Mouse (Mus musculus) myocyte (in vitro differentiated cells): ENCODE data around the gene Ankrd27.

Source experiments
- E2F4 ChIP-seq: IDR thresholded peaks from one replicate; pipeline ENCODE4 v1.6.1; 2011; ENCODE audit warnings: mild to moderate bottlenecking, control low read depth, moderate library complexity; ENCODE audit not compliant: insufficient read depth
- MAX ChIP-seq: IDR thresholded peaks from one replicate; pipeline ENCODE4 v1.6.1; 2011; ENCODE audit warnings: low read depth, mild to moderate bottlenecking, control low read depth
- MYOG ChIP-seq, 3 experiments: IDR thresholded peaks; one replicate each; pipeline ENCODE4 v1.6.1; 2011; ENCODE audit warnings: control low read depth in 2 of 3, low read depth in 2 of 3, mild to moderate bottlenecking in 2 of 3; ENCODE audit not compliant: insufficient read length in 2 of 3, control insufficient read depth in 1 of 3, insufficient read depth in 1 of 3
- POLR2A ChIP-seq: IDR thresholded peaks from one replicate; pipeline ENCODE4 v1.6.1; 2011; ENCODE audit warnings: low read depth, mild to moderate bottlenecking, control low read depth, moderate library complexity; ENCODE audit not compliant: insufficient read length
- POLR2AphosphoS2 ChIP-seq: IDR thresholded peaks from one replicate; pipeline ENCODE4 v1.6.1; 2011; ENCODE audit warnings: low read depth, control low read depth; ENCODE audit not compliant: insufficient read length
- USF1 ChIP-seq: IDR thresholded peaks from one replicate; pipeline ENCODE4 v1.6.1; 2011; ENCODE audit warnings: low read depth, mild to moderate bottlenecking, control low read depth, moderate library complexity

GRCm38 (mm10) chr7:35590731-35591191, 4.7 kb downstream of the Ankrd27 start:
- TF ChIP-seq POLR2A (no peak), MAX (no peak), MYOG (IDR thresholded peaks at IDR 0.05; ENCODE audit: control insufficient read depth in 1 of 3, insufficient read depth in 1 of 3, insufficient read length in 2 of 3, low read depth in 2 of 3) (no peak), E2F4 (no peak), USF1 (no peak), POLR2AphosphoS2 (no peak)
